Mouse (Mus musculus) 3134 (cell line): ENCODE results near the gene Cdk12.

Source experiments
- DNase-seq: peaks from one replicate; pipeline ENCODE4 v3.0.0-alpha.2; 2011; ENCODE audit warnings: low spot score; ENCODE audit not compliant: insufficient read length; ENCODE audit errors: extremely low read depth

Cdk12 gene

DNA sequence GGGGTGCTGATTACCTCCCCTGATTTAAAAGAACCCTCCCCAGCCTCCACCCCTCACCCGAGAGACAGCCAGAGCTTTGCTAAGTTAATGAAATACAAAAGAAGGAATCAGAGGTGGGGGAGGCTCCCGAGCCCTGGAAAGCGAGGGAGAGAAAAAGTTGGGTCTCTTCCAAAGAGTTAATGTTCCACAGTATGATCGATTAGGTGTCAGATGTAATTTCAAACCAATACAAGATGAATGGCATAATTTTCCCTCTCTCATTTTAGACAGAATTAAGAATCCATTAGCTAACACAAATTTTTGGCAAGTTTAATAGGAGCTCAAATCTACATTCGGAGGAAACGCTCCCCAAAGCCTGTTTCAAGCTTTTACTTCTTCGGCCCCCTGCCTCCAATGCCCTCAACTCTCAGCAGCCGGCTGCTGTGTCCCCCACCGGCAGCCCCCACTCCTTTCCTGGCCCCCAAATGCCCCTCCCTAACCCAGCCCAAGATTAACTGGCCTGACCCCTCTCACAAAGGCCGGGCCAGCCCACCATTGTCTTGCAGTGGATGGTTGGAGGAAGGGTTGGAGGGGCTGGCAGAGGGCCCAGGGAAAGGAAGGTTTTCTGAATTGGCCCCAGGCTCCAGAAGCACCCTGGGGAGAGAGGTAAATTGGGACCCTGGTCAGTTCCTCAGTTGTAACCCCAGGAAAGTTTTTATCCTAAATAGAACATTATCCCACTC lies 95.8 kb downstream of the Cdk12 start:
- no peak for DNase-seq

DNA sequence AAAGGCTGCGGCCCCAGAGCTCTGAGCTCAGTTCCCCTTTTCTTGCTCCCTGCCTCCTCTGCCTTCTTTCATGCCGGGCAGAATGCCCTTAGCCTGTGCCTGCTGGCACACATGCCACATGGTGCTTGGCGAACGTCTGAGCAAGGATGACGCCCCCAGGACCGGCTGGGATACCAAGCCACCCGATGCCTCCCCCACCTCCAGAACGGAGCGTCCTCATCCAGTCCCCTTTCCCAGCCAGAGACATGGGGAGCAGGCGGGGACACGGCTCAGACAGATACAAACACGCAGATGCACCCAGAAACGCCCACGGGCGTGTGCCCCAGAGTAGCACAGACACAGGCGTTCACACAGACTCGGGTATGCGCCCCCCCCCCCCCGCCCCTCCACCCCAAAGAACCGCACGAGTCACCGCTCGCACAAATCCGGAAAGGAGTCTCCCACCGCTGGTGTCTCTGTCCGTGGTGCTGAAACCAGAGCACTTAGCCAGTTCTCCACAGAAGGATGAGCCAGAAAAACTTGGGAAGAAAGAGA lies 111.0 kb downstream of the Cdk12 start:
- no peak for DNase-seq

DNA sequence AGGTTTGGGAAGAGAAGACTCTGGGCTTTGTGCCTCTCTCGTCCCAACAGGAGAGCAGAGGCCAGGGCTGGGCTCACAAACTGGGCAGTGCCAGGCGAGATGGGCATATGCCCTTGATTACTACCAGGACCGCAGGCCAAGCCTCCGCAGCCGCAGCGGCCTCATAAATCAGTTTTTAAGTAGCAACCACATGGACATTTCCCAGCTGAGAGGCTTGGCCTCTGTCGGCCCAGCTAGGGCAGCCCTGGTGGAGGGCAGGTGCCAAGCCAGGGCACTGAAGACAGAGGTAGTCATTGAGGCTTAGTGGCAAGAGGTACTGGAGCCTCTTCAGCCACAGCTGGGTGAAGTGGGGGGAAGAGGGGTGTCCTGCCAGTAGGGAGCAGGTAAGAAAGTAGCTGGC lies 114.6 kb downstream of the Cdk12 start:
- DNase-seq, result no peak

- no peak for DNase-seq
Observed at GRCm38 (mm10) chr11:98318421-98319116, 115.7 kb downstream of the Cdk12 start.

GRCm38 (mm10) chr11:98319120-98319519 lies 116.3 kb downstream of the Cdk12 start:
- DNase-seq, result no peak

GRCm38 (mm10) chr11:98319544-98319943 lies 116.7 kb downstream of the Cdk12 start:
- no peak for DNase-seq

- no peak for DNase-seq
Observed at GRCm38 (mm10) chr11:98319944-98320343, 117.1 kb downstream of the Cdk12 start.

DNA sequence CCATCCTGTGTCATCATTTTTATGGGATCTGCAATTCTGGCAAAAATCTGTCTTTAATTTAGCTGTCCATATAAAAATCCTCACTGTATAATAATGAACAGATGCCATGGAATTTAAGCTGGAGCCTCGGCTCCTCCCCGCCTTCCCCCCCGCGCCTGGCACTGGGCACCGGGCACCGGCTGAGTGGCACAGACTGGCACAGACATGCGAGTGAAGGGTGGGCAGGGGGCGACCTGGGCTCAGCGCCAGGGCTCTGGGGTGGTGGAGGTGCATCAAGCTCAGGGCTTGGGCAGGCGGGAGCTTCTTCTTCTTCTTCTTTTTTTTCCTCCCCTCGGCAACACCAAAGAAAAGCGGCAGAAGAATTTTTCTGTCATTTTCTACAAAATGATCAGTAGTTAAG lies 117.5 kb downstream of the Cdk12 start:
- no peak for DNase-seq

DNA sequence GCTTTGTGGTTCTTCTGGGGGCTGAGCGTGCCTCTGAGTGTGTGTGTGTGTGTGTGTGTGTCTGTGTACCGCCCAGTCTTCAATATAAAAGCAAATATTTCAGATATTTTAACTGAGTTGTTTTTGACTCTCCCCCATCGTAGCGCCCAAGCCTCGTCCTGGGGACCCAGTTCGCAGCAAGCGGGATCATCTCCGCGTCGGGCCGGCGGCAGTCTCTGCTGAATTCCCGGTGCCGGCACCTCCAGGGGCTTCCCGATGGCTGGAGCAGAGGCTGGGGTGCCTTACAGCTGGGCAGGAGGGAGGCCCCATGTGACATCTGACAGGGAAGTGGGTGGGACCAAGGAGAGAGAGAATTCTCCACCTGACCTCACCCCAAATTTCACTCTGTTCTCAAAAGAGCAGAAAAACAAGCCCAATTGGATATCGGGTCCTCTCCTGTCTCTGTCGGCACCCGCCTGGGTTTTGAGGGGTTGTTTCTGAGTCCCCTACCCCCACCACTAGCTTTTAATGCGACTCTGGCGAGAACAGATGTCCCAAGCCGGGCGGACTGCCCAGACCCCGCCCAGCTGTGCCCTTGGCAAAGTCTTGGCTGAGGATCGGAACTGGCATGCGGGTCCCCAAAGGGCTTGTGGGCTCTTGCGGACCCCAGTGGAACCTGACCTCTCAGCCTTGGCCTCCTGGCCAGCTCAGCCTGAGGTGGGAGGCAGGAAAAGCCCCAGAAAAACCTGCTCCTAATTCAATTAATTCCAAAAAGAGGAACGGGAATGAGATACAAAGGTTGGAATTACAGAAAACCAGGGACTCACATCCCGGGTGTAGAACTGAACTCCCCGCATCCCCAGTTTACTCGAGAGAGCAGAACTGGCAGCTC lies 118.2 kb downstream of the Cdk12 start:
- no peak for DNase-seq

GRCm38 (mm10) chr11:98321677-98322003 lies 118.8 kb downstream of the Cdk12 start:
- no peak for DNase-seq

DNA sequence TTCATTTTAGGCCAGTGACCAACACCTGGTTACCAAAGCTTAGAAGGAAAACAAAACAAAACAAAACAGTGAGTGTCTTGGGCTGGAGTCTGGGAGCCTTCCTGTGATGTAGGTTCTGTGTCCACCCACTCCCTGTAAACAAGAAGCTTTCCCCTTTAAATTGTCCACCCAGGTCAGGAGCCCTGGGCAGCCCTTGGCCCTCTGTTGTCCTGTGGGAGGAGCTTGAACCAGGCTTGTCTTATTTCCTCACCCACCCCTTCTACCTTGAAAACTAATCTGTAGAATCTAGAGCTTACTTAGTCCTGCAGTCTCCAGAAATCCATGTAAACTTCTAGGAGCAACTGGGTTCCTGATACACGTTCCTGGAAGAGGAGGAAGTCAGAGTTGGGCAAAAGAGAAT lies 119.3 kb downstream of the Cdk12 start:
- no peak for DNase-seq

DNA sequence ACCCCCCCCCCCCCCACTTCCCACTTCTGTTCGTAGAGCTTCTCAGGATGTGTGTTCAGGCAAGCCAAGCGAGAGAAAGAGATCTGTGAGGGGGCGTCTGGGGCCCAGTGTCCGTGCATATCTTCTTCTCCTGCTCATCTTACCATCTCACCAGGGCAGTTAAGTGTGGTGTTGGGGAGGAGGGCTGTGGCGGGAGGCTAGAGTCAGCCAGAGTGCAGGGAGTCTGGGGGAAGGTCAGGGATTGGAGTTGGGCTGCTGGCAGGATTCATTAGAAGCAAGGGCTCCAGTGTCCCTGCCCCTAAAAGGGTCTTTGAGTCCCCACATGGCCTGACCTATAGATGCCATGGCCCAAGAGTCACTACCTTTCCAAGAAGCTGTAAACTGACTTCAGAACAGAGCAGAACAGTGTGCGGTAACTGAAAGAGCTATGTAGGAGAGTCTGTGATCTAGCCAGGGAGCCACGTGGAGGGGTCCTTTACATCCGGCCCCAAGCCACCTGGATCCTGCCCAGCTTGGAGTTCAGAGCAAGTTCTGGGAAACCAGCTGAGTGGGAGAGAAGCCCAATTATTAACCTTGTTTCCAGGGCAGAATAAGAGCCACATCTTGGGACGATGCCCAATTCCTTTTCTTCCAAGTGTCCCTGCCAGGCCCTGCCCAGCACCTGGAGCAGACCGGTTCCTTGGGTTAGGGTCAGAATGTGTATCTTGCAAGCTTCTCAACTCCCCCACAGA lies 120.4 kb downstream of the Cdk12 start:
- DNase-seq, result no peak

- no peak for DNase-seq
Observed at GRCm38 (mm10) chr11:98323933-98324332, 121.1 kb downstream of the Cdk12 start.

DNA sequence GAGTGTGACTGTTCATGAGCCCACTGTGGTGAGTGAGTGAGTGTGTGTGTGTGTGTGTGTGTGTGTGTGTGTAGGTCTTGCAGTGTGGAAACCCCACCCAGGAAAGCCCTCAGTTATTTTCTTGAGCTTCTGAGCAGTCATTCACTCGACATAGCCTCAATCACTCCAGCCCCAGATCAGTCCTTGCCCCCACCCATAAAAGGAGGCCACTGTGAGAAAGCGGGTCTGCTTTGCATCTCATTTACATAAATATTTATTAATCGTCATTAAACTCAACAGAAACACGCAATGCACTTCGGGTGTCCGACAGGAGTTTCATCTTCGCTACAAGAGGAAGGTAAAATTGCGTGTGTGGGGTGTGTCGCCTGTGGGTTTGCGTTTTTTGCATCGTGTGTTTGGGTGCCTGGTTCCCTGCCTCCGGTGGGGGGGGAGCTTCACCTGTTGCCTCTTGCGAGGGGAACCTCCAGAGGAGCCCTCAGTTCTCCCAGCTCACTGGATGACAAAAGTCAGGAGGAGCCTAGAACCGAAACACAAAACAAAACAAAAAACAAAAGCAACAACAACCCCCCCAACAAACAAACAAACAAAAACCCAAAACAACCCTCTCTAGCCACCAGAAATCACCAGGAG lies 122.4 kb downstream of the Cdk12 start:
- no peak for DNase-seq

DNA sequence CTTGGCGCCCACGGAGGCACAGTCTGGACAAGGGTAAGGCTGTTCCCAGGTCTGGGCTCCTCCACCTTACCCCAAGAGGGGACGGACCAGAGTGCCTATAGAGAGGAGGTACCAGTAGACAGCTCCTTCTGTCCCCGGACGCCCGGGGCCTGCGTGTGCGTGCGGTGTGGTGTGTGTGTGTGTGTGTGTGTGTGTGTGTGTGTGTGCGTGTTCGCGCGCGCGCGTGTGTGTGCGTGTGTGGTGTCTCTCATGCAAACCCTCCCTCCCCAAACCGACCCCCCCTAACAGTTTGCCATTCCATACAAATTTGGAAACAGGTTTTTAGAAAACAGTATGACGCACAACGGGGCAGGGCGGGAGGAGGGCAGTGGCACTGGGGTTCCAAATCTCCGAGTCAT lies 123.0 kb downstream of the Cdk12 start:
- DNase-seq, result no peak

GRCm38 (mm10) chr11:98326741-98327135 lies 123.9 kb downstream of the Cdk12 start:
- no peak for DNase-seq

DNA sequence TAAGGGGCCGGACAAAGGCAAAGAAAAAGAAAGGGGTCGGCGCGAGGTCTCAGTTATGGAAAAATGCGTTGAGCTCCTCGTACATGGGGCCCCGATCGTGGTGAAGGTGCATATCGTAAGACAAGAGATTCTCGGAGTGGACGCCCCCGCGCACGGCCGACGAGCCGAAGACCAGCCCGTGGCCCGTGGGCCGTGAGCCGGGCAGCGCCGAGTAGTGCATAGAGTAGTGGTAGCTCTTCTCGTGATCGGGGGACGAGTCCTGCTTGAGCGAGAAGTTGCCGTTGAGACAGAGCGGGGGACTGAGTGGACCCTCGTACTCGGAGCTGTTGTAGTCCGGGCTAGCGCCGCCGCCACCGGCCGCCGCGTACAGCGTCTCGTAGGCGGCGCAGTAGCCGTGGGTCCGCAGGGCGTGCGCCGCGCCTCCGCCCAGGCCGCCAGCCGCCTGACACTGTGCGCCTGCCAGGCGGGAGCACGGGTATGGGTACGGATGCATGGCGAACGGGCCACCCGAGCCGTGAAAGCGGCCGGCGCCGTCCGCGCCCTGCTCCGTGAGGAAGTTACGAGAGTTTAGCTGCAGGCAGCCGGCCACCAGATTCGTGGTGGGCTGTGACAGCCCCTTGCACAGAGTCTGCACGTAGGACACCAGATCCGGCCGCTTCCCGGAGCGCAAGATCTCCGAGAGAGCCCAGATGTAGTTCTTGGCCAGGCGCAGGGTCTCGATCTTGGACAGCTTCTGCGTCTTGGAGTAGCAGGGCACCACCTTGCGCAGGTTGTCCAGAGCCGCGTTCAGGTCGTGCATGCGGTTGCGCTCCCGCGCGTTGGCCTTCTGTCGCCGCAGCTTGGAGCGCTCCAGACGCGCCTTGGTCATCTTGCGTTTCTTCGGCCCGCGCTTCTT lies 124.5 kb downstream of the Cdk12 start:
- no peak for DNase-seq

DNA sequence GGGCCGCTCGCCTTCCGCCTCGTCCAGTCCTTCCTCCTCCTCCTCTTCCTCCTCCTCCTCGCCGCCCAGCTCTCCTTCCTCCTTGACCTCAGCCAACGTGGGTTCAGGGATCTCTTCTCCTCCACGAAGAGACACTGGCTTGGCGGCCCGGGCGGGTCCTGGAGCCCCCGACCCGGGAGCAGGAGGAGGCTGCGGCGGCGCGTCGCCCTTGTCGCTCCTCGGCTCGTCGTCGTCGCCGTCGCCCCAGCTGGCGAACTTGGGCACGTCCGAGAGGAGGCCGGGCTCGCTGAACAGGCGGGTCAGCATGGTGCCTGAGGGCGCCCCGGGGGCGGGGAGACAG lies 125.1 kb downstream of the Cdk12 start:
- no peak for DNase-seq
